Mouse (Mus musculus) spleen, postnatal 4 days (tissue): ENCODE data around the gene Abcc2.

ENCODE experiments used
- DNase-seq, 2 experiments: peaks; one replicate each; pipeline ENCODE4 v3.0.0; 2022; ENCODE audit warnings: low spot score in 2 of 2

The Abcc2 gene

DNA sequence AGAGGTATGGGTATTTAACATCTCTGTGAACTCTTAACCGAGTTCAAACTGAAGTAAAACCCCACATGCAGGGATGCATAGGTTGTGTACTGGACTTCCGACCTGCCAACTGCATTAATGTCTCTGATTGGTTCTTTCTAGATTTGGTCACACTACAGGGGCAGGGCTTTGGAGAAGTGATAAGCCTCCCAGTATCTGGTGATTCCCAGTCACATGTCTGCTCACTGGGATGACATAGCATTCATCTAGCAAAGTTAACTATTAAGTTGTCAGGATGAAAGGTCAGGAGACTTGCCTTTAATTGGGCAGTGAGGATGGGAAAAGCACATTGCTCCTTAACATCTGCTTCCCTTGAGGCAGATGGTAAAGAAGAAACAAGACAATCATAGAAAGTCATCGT, at the start of gene Abcc2:
Gene Abcc2 (plus strand): TSS at position 213 of the 400 bp plus-strand sequence.
- DNase-seq, result no peak

- no peak for DNase-seq
These were observed 43.6 kb upstream of the Abcc2 start for GRCm38 (mm10) chr19:43738409-43738808.

DNA sequence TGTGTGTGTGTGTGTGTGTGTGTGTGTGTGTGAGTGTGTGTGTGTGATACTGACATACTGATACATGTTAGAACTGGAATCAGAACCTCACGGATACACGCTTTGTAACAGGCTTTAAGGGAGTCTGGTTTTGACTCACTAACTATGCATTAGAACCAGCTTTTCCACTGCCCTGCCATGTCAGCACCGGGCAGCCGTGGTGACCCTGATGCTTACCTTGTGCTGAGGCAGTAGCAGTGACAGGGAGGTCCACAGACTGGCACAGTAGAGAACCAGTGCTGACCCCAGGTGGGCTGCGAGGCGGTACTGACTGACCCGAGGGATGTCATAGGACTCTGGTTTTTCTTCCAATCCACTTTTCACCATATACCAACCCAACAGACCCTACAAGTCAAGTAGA, 38.6 kb upstream of the Abcc2 start:
- DNase-seq, result no peak

DNA sequence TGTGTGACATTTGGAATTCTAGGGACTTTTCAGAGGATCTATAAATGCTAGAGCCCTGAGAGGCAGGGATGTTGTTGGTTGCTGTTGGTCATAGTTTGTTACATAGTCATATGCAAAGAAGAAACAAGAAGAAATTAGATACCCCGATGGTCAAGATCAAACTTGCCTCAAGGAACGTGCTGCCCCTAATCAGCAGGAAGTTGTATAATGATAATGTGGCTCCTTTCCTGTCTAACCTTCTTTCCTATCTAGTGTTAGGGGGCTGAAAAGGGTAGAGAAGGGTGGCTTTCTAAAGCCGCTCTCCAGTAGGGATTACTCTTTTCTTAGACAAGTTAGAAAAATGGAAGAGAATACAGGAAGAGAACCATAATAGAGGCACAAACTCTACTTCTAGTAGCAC, 36.3 kb upstream of the Abcc2 start:
- DNase-seq, result no peak

GRCm38 (mm10) chr19:43747877-43748276, 34.1 kb upstream of the Abcc2 start:
- no peak for DNase-seq

DNA sequence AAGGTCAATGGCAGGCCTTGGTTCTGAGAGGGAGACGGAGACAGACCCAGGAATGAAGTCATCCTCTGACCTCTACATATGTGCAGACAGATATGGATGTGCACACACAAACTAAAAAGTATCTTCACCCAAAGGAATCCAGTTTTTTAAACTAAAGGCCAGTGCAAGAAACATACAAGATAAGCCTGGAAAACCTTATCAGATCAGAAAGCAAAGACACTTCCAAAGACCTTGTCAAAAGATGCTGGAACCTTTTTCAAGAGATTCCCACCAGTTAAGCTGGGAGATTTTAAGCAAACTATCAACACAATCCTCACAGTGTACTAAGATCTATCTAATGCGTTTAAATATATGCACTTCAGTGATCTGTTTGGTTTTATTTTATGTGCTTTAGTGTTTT, 32.0 kb upstream of the Abcc2 start:
- DNase-seq, result no peak

DNA sequence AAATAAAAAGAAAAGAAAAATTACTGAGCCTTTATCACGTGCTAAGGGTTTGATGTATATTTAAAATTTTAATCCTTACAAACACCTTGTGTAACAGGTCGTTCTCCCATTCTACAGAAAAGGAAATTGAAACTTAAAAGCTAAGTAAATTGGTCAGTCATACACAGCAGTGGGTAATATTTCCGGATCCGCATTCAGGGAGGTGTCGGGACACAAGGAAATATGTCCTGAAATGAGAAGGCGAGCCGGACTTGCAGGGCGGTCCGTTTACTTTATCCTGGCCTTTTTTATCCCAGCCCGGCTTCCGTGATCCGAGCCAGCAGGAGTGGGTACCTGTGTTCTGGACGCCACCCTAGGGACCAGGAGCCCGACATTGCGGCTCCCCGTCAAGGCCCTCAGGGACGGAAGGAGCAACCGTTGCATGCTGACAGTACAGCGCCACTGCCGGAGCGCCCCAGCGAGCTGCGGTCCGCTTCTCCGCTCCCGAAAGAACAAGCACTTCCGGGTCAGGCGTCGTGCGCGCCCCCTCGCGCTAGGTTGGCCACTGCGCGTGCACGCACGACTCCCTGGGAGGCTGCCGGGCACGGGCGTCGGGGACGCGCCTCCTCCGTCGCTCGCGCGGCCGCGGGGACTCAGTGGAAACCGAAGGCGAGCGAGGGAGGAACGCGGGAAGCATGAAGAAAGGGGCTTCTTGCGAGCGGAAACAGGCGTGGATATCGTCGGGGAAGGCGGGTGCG, 29.3 kb upstream of the Abcc2 start, which contains the start of the genes Cutc and Cox15:
Gene Cutc (plus strand): TSS at position 508 of the 737 bp plus-strand sequence.
Gene Cox15 (minus strand): TSS at position 512 of the 737 bp plus-strand sequence.
- DNase-seq, result peak; percentile 96 to 98

GRCm38 (mm10) chr19:43753226-43753835, 28.7 kb upstream of the Abcc2 start:
- DNase-seq, result peak; percentile 90 to 95

- no peak for DNase-seq
These were observed 27.8 kb upstream of the Abcc2 start for GRCm38 (mm10) chr19:43754237-43754636.

DNA sequence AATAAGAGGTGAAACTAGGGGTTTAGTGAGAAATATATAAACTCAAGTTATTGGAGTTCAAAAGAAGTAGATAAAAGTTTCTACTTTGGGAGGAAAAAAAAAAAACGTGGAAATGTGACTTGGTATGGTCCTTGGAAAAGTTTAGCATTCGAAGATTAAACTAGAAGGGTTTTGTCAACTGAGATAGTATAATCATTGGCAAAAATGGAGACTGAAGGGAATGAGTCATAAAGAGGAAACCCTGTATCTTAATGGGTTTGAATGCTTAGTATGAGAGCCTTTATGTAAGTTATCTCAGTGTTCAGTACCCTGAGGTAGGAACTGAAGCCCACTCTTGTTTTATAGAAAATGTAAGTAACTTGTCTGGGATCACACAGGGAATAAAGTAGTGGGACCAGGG, 27.1 kb upstream of the Abcc2 start:
- DNase-seq, result no peak

GRCm38 (mm10) chr19:43760504-43760903, 21.5 kb upstream of the Abcc2 start:
- DNase-seq, result peak; percentile 73 to 90

DNA sequence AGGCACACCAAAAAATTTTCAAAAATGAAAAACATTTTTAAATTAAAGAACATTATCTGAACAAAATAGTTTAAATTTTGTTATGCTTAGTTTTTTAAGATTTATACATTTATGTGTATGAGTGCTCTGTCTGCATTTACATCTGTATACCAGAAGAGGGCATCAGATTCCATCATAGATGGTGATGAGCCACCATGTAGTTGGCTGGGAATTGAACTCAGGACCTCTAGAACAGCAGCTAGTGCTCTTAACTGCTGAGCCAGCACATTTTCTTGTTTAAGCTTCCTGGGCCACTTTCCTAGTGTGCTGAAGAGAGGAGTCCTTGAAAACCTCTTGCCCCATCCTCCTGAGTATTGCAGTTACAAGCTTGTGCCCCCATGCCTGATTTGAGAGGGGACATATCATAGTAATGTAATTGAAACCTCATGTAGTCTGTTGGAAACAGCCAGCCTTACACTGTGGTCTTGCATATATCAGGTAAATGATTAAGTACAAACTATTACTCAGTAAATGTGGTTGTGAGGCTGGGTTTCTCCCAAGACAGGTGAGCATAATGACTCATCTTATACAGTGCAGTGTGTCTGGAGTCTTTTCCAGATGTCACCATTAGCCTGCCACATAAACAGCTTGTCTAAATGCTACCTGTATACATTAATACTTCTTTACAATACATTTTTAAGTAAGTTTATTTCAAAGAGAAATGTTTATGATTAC, 20.3 kb upstream of the Abcc2 start:
- DNase-seq, result no peak

DNA sequence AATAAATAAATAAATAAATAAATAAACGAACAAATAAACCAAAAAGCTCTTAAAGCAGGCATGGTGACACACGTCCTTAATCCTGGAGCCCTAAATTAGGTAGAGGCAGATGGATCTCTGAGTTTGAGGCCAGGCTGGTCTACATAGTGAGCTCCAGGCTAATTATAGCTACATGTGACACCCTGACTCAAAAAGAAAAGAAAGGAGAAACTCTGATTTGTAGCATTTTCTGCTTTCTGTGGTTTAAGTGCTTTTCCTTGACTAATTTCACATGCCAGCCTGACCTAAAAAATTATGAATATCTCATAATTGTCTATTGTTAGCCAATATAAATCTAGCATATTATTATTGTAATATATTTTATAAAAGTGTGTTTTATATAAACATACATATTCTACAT, 19.6 kb upstream of the Abcc2 start:
- DNase-seq, result no peak

DNA sequence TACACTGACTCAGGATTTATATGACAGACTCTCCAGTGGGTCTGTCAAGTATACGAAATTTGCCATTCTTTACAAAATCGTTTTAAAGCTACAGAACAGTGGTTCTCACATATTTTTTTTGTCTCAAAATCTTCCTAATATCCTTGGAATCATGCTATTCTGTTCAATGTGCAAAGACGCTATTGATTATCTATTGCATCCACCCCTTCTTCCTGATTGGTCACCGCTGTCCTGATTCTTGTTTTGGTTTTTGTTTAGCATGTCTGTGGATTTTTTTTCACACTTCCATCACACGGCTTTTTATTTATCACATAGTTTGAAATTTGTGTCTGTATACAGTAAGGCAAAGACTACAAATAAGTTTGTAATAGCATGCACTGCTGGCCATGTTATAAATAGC, 15.5 kb upstream of the Abcc2 start:
- DNase-seq, result no peak

- DNase-seq, result no peak
These were observed 14.3 kb upstream of the Abcc2 start for GRCm38 (mm10) chr19:43767549-43768322.

GRCm38 (mm10) chr19:43769366-43769960, 12.5 kb upstream of the Abcc2 start:
- DNase-seq, result no peak

DNA sequence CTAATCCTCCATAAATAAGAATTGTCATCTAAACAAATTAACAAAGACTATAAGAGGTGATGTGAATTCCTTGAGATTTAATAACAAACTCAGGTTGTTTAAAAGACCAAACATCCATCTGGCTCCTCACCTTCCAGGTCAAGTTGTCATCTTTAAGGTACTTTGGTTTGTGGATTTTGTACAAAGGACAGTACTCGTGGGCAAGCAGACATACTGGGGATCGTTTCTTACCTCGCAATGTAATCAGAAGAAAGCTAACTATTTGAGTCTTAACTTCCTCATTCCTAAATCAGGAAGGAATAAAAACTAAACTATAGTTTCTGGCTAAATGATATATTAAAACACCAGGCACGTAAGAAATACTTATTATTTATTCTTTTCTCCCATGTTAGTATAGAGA, 11.4 kb upstream of the Abcc2 start:
- no peak for DNase-seq

DNA sequence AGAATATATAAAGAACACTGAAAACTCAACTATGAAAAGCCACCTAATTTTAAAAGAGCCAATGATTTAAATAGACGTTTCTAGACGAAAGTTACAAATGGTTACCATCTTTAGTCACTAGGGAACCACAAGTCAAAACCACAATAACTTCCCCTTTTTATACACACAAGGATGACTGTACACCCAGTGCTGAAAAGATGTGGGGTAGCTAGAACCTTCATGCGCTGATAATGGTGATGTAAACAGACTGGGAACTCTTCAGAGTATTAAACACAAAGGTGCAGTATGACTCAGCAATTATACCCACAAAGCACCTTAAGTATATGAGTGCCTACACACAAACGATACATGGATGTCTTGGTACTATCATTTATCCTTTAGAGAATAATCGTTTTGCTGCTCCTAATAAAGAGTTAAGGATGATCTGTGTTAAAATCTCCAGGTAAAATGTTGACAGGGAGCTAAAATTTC, 10.5 kb upstream of the Abcc2 start:
- DNase-seq, result no peak

- no peak for DNase-seq
These were observed 9.7 kb upstream of the Abcc2 start for GRCm38 (mm10) chr19:43772311-43772710.

GRCm38 (mm10) chr19:43775433-43775832, 6.6 kb upstream of the Abcc2 start:
- no peak for DNase-seq

- DNase-seq, result no peak
These were observed 5.4 kb upstream of the Abcc2 start for GRCm38 (mm10) chr19:43776561-43776960.
